Mouse (Mus musculus) embryonic fibroblast, embryonic 13.5 days (primary cell): ENCODE data around the gene Nudt1. TPM values are rescaled to one million over a fixed set of nuclear protein-coding genes. Genes with fewer than 3 reads are reported as not detected.

Experiments used
- H3K27ac ChIP-seq: 2 replicates; pipeline ENCODE4 v1.5.1; 2012; ENCODE audit warnings: low read length, control low read depth, inconsistent platforms; ENCODE audit not compliant: insufficient read depth
- H3K4me1 ChIP-seq: 2 replicates; pipeline ENCODE4 v1.6.1; 2011; ENCODE audit warnings: low read length; ENCODE audit not compliant: control insufficient read depth, insufficient read depth
- H3K4me3 ChIP-seq: 2 replicates; pipeline ENCODE4 v1.5.1; 2011; ENCODE audit warnings: mild to moderate bottlenecking, control low read depth, low read length; ENCODE audit not compliant: insufficient read depth
- CTCF ChIP-seq: IDR thresholded peaks from 2 replicates; pipeline ENCODE4 v1.5.1; 2011; ENCODE audit warnings: mild to moderate bottlenecking, control low read depth, low read length, moderate library complexity, borderline replicate concordance; ENCODE audit not compliant: insufficient read depth
- POLR2A ChIP-seq: IDR thresholded peaks from 2 replicates; pipeline ENCODE4 v1.6.1; 2011; ENCODE audit warnings: low read depth, mild to moderate bottlenecking, control low read depth, low read length, moderate library complexity
- polyA plus RNA-seq: library from polyadenylated mRNA; stranded (reverse); fragments of >200 nt; gene quantifications from 2 replicates; pipeline ENCODE4 v1.2.4, GENCODE M21; 2011; ENCODE audit warnings: low read depth; ENCODE audit not compliant: missing spikeins, insufficient read length

The Nudt1 gene
- polyA plus RNA-seq, 1 experiment, result 13.8 TPM

- Histone ChIP-seq H3K4me1 (no peaks in the 10 kb centered on the region), H3K27ac (no peak overlapping the region)
- TF ChIP-seq POLR2A (no peak), CTCF (no peak)
These were observed 15.4 kb upstream of the Nudt1 start for GRCm38 (mm10) chr5:140306016-140306415.

GRCm38 (mm10) chr5:140307602-140308001, 13.9 kb upstream of the Nudt1 start:
- H3K4me3 ChIP-seq, result no peak overlapping the region
- no peaks in the 10 kb centered on the region for H3K4me1 ChIP-seq
- no peak for TF ChIP-seq CTCF
- TF ChIP-seq POLR2A, result no peak
- no peak overlapping the region for H3K27ac ChIP-seq

More at GRCm38 (mm10) chr5:140306016-140306415, 15.4 kb upstream of the Nudt1 start:
- H3K4me3 ChIP-seq, result no peak overlapping the region

GRCm38 (mm10) chr5:140316716-140317115, 4.7 kb upstream of the Nudt1 start:
- Histone ChIP-seq H3K4me1 (peaks cover 3% of the 10 kb centered on the region; the same call in 1 of the 2 replicates), H3K27ac (no peak overlapping the region), H3K4me3 (no peak overlapping the region)
- TF ChIP-seq POLR2A, result no peak
- TF ChIP-seq CTCF, result no peak

- Histone ChIP-seq H3K27ac (peak overlapping the region; percentile 86), H3K4me1 (peaks cover 3% of the 10 kb centered on the region; the same call in 1 of the 2 replicates)
- TF ChIP-seq POLR2A (0 out of 2 replicates have a peak, but pooled peaks have one; percentile 22), CTCF (no peak)
These were observed 510 bp downstream of the Nudt1 start for GRCm38 (mm10) chr5:140321756-140322575.

GRCm38 (mm10) chr5:140324058-140324457, 2.6 kb downstream of the Nudt1 start:
- 0 out of 2 replicates have a peak, but pooled peaks cover 3% of the 10 kb centered on the region for H3K4me1 ChIP-seq
- H3K27ac ChIP-seq, result no peak overlapping the region
- TF ChIP-seq POLR2A, result no peak
- no peak for TF ChIP-seq CTCF
- H3K4me3 ChIP-seq, result no peak overlapping the region

More at GRCm38 (mm10) chr5:140321756-140322575, 510 bp downstream of the Nudt1 start:
- peak overlapping the region; percentile 98 for H3K4me3 ChIP-seq

GRCm38 (mm10) chr5:140331615-140332512, 10.4 kb downstream of the Nudt1 start, which contains the start of gene Mrm2:
Gene Mrm2 (minus strand): TSS chr5:140331898.
- Histone ChIP-seq H3K4me3 (peak within 1 kb of the TSS; percentile 68), H3K4me1 (0 out of 2 replicates have a peak, but pooled peaks cover 2% of the 10 kb centered on the region), H3K27ac (peak within 1 kb of the TSS; percentile 19; the same call in 1 of the 2 replicates)
- TF ChIP-seq POLR2A (peak; percentile 94), CTCF (peak; percentile 75)

- TF ChIP-seq POLR2A, result no peak
- TF ChIP-seq CTCF, result no peak
- no peak overlapping the region for H3K4me3 ChIP-seq
- H3K4me1 ChIP-seq, result 0 out of 2 replicates have a peak, but pooled peaks cover 2% of the 10 kb centered on the region
- H3K27ac ChIP-seq, result no peak overlapping the region
These were observed 11.1 kb downstream of the Nudt1 start for GRCm38 (mm10) chr5:140332519-140332918.

- H3K4me1 ChIP-seq, result 0 out of 2 replicates have a peak, but pooled peaks cover 2% of the 10 kb centered on the region
- H3K27ac ChIP-seq, result no peak overlapping the region
- H3K4me3 ChIP-seq, result no peak overlapping the region
- TF ChIP-seq CTCF, result no peak
- TF ChIP-seq POLR2A, result no peak
These were observed 12.2 kb downstream of the Nudt1 start for GRCm38 (mm10) chr5:140333631-140334030.

- TF ChIP-seq CTCF, result peak; percentile 37; the same call in 1 of the 2 replicates
- no peak for TF ChIP-seq POLR2A
- Histone ChIP-seq H3K4me1 (0 out of 2 replicates have a peak, but pooled peaks cover 2% of the 10 kb centered on the region), H3K27ac (no peak overlapping the region)
These were observed 15.2 kb downstream of the Nudt1 start for GRCm38 (mm10) chr5:140336680-140337079.

More at GRCm38 (mm10) chr5:140336680-140337079, 15.2 kb downstream of the Nudt1 start:
- H3K4me3 ChIP-seq, result no peak overlapping the region
